Mouse (Mus musculus): ENCODE data around the gene Iah1. TPM values are rescaled to one million over a fixed set of nuclear protein-coding genes. Genes with fewer than 3 reads are reported as not detected.
A peak's percentile ranks its signal among the peaks of the same experiment; 100 is the strongest.

Iah1 gene
- polyA plus RNA-seq (2016; fragmentation: Nextera tagmentation; extraction: Ambion mirVana): 45.4 and 48.6 TPM in 2 replicates

DNA sequence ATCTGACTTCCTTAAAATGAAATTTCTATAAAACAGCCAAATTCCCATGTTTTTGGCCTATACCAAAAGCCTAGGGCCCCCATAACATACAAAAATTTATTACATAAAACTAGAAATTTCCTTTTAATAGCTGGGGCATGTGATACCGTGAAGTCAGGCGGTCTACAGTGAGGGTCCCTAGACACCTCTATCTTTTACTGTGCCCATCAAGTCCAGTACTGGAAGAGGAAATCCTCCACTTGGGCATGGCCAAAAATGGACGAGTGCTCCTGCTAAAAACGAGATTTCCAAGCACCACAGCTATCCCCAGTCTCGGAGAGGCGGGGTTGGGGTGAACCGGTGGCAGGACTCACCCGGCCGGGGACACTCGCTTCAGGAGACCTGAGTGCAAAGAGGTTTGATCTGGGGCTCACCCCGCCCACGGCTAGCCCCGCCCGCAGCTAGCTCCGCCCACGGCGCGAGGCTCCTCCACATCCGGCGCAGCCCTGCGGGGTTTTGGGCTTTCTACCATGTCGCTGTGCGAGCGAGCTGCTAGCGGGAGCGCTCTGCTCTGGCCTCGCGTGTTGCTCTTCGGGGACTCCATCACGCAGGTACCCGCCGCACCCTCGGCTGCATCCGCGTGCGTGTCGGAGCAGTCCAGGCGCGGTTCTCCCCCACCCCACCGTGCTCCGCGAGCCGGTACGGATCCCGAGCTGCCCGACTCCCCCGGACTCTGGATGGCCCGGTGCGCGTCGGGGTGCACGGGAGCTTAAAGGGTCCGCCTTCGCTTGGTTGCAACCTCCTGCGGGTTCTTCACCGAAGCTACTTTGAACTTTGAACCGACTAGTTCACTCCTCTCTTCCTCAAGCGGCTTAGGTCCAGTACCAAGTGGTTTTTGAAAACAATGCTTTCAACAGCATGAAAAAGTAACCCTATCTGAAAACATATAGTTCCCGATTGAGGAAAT, at the start of gene Iah1:
Gene Iah1 (plus strand): TSS at position 467 of the 946 bp plus-strand sequence.
- Histone ChIP-seq H3K27ac (peak within 1 kb of the TSS; percentile 90), H3K27me3 (ENCODE audit: insufficient read depth, poor library complexity, severe bottlenecking) (no peaks in the 10 kb centered on the region), H3K36me3 (peaks cover 71% of the 10 kb centered on the region), H3K9me3 (no peaks in the 10 kb centered on the region), H3K4me3 (peak within 1 kb of the TSS; percentile 82), H3K4me1 (replicated peaks) (peaks cover 13% of the 10 kb centered on the region)
- peak; percentile 86 for DNase-seq (ENCODE audit: low spot score)
- 3% methylated on average over 59 of the region's 59 CpGs for WGBS

DNA sequence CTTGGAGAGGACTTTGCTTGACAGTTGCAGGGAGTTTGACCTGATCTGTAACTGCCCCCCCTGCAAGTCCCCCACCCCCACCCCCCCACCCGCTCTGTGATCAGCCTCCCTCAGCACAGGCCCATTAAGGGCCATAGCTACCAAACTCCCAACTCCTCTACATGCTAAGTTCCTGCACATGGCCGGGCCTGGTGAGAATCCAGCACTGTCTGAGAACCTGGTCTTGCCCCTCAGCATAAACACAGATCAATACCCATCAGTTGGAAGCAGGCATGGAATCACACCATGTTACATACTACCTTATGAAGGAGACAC, 49.4 kb upstream of the Iah1 start:
- Histone ChIP-seq H3K27me3 (ENCODE audit: insufficient read depth, poor library complexity, severe bottlenecking) (no peaks in the 10 kb centered on the region), H3K4me3 (no peak overlapping the region), H3K9me3 (no peaks in the 10 kb centered on the region), H3K4me1 (replicated peaks) (no peaks in the 10 kb centered on the region), H3K27ac (no peak overlapping the region), H3K36me3 (peaks cover 98% of the 10 kb centered on the region)
- no peak for DNase-seq (ENCODE audit: low spot score)
- 88% methylated on average over 2 of the region's 2 CpGs for WGBS

DNA sequence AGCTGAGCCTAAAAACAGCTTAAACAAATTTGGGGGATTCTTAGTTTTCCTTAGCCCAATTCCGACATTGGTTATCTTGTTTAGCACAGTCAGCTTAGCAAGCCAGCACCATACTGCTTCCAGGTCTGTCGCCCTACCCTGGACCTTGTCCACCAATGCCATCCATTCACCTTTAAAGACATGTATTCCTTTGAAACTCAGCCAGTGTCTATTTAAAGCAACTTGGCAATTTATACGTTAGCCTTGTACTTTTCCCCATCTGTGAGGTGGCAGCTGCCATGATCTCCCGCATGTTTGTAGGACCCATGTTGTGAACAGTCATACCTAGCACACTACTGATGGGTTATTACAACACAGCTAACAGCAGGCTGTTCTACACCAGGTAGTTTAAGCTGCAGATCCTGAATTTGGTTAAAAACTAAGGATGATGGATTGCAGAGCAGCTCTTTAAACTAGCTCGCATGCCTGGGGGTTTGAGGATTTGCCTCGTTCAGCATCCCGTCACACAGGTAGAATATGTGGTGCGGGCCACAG, 48.0 kb upstream of the Iah1 start:
- no peak overlapping the region for H3K27ac ChIP-seq
- 92% methylated on average over 8 of the region's 8 CpGs for WGBS
- H3K4me1 ChIP-seq (replicated peaks): no peaks in the 10 kb centered on the region
- H3K4me3 ChIP-seq: no peak overlapping the region
- H3K27me3 ChIP-seq (ENCODE audit: insufficient read depth, poor library complexity, severe bottlenecking): no peaks in the 10 kb centered on the region
- peaks cover 98% of the 10 kb centered on the region for H3K36me3 ChIP-seq
- H3K9me3 ChIP-seq: no peaks in the 10 kb centered on the region
- no peak for DNase-seq (ENCODE audit: low spot score)

DNA sequence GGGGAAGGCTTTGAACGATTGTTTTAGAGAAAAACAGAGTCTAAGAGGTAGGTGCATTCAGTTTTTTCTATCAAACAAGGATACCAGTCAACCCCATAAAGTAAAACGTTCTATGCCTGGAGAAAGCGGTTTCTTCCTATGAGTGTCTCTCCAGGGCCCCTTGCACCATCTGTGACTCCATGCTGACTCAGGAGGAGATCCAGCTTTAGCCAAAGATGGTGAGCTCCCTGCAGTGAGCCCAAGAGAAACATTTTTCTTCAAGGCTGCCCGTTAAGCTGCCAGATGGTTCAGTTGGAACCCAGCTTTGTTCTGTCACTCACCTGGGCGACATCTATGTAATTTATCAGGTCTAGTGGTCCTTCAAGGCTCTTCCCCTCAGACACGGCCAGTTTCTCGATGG, 41.7 kb upstream of the Iah1 start:
- H3K4me3 ChIP-seq: no peak overlapping the region
- no peaks in the 10 kb centered on the region for H3K9me3 ChIP-seq
- no peak overlapping the region for H3K27ac ChIP-seq
- H3K4me1 ChIP-seq (replicated peaks): no peaks in the 10 kb centered on the region
- no peaks in the 10 kb centered on the region for H3K27me3 ChIP-seq (ENCODE audit: insufficient read depth, poor library complexity, severe bottlenecking)
- WGBS: 83% methylated on average over 7 of the region's 7 CpGs
- no peak for DNase-seq (ENCODE audit: low spot score)
- H3K36me3 ChIP-seq: peaks cover 47% of the 10 kb centered on the region

DNA sequence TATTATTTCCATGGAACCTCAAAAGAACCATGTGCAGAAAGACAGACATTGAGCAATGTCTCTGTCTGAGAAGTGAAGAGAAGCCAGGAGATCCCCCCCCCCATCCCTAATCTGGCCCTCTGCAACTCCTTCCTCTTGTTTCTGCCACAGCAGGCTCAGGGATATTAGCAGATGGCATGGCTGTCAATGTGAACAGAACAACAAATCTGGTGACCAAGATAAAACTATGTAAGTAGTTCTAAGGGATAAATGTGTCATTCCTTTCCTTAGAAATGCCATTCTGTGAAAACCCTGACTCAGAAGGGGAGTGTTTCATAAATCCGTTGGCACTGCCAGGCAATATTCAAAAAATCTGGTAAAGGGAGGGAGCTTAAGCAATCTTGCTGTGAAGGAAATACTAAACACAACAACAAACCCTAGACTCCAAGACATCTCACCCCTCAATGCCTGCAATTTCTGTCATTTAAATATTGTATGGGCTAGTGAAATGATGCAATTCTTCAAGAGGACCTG, 38.8 kb upstream of the Iah1 start:
- Histone ChIP-seq H3K4me1 (replicated peaks) (no peaks in the 10 kb centered on the region), H3K4me3 (no peak overlapping the region), H3K27ac (no peak overlapping the region), H3K27me3 (ENCODE audit: insufficient read depth, poor library complexity, severe bottlenecking) (no peaks in the 10 kb centered on the region), H3K36me3 (peaks cover 17% of the 10 kb centered on the region), H3K9me3 (no peaks in the 10 kb centered on the region)
- WGBS: 81% methylated on average over 1 of the region's 1 CpGs
- no peak for DNase-seq (ENCODE audit: low spot score)

DNA sequence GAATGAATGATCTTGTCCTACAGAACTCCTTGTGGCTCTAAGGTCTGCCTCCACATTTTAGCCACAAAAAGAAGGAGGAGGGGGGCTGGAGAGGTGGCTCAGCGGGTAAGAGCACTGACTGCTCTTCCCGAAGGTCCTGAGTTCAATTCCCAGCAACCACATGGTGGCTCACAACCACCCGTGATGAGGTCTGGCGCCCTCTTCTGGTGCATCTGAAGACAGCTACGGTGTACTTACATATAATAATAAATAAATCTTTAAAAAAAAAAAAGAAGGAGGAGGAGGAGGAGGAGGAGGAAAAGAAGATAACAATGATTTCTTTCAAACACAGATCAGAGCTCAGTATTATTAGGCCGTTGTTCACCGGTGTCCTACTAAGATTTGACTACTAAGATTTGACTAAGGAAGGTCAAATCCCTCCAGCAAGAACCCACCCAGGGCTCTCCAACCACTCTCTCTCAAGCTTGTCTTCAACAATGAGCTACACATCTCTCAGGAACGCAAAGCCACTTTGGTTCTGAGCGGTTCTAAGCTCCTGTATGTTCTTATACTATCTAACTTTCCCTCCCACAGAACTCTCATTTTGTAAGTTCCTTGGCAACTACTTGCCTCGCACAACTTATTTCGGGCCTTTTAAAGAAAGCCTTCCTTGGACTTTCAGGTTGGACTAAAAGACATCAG, 31.3 kb upstream of the Iah1 start, which contains the start of gene Cpsf3:
Gene Cpsf3 (plus strand): TSS at position 631 of the 681 bp plus-strand sequence.
- WGBS: 51% methylated on average over 11 of the region's 11 CpGs
- peak within 1 kb of the TSS; percentile 93 for H3K27ac ChIP-seq
- no peak for DNase-seq (ENCODE audit: low spot score)
- H3K36me3 ChIP-seq: peaks cover 15% of the 10 kb centered on the region
- H3K27me3 ChIP-seq (ENCODE audit: insufficient read depth, poor library complexity, severe bottlenecking): no peaks in the 10 kb centered on the region
- peak within 1 kb of the TSS; percentile 85 for H3K4me3 ChIP-seq
- peaks cover 17% of the 10 kb centered on the region for H3K4me1 ChIP-seq (replicated peaks)
- H3K9me3 ChIP-seq: no peaks in the 10 kb centered on the region

DNA sequence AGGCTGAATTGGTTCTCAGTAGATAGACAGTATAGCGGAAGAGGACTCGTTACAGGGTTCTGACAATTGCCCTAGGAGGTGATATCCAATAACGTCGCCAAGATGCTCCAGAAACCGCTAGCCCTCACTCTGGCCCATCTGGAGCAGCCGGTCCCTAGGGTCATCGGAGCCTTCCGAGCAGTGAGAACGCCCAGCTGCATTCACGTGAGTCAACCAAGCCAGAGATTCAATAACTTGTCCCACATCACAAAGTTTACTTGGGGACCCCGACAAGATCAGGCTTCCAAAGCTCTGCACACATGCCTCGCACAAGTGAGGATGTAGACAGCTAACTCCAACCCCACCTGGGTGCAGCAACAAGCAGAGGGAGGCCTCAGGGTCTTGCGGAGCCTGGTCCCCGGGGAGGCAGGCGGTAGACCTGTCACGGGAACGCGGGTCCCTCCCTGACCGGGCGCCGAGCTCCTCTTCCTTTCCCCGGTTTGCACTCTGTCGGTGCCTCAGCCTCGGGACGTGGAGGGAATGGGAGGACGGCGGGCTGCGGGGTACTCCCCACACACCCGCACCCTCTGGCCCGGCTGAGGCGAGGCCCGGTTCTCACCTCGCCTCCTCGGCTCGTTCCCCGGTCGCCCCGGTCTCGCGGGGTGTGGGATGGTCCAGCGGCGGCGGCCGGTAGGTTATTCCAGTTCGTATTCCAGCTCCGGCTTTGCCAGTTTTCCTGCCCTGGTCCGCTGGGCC, 30.5 kb upstream of the Iah1 start:
- Histone ChIP-seq H3K27me3 (ENCODE audit: insufficient read depth, poor library complexity, severe bottlenecking) (no peaks in the 10 kb centered on the region), H3K36me3 (peaks cover 23% of the 10 kb centered on the region), H3K9me3 (no peaks in the 10 kb centered on the region), H3K4me3 (peak overlapping the region; percentile 85), H3K4me1 (replicated peaks) (peaks cover 17% of the 10 kb centered on the region), H3K27ac (peak overlapping the region; percentile 93)
- no peak for DNase-seq (ENCODE audit: low spot score)
- under 1% methylated on average over 47 of the region's 47 CpGs for WGBS

DNA sequence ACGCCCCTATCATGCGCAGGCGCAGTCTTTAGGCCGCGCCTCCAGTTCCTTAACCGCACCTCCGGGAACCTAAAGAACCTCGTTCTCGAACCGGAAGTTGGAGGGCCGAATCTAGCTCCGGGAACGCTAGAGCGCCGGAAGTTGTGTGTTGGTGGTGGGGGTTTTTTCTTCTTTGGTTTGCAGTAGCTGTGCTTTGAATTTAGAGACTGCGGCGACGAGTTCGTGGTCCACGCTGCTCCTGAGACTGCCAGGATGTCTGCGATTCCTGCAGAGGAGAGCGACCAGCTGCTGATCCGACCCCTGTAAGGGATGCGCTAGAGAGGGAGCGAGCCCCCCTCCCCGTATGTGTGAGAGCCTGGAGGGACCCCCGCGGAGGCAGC, 30.0 kb upstream of the Iah1 start, which contains the start of gene Itgb1bp1:
Gene Itgb1bp1 (minus strand): TSS at position 42 of the 380 bp plus-strand sequence.
- Histone ChIP-seq H3K4me3 (peak within 1 kb of the TSS; percentile 85), H3K27me3 (ENCODE audit: insufficient read depth, poor library complexity, severe bottlenecking) (no peaks in the 10 kb centered on the region), H3K27ac (peak within 1 kb of the TSS; percentile 93), H3K36me3 (peaks cover 28% of the 10 kb centered on the region), H3K9me3 (no peaks in the 10 kb centered on the region), H3K4me1 (replicated peaks) (peaks cover 17% of the 10 kb centered on the region)
- peak; percentile 98 for DNase-seq (ENCODE audit: low spot score)
- under 1% methylated on average over 28 of the region's 28 CpGs for WGBS

DNA sequence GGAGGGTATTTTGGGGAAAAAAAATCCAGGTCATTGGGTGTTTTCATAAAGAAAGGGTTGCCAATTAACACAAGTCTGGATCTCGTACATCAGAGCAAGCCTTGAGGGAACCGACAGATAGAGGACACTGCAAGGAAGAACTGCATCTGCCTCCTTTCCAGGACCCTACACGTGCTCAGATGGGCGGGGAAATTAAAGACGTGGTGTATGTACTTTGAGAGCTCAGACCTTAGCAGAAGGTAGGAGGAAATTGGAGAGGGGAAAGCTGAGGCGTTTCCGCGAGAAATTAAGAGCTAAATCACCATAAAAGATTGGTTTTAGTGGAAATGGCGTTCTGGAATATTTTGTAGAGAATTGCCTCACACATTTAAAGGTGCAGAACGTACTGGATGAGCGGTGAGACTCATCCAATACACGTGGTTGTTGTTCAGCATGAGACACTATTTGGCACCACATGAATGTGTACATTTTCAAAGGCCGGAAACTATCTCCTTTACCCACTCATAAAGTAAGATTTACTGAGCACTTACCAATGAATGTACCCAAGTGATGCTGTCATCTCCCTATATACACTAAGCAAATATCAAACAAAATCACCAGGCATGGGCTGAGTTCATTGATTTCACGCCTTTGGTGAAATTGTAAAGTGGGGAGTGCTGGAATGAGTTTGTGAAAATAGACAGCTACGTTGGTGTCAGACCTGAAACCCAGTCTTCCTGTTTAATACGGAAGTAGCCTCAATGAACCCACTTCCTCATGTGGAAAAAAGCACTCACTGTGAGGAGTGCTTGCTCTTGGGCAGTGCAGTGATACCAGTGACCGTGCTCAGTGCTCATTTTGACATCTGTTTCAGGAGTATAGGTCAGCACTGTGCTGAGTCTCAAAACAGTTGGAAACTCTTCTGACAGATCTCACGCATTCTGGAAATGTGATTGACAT, 29.2 kb upstream of the Iah1 start:
- Histone ChIP-seq H3K4me1 (replicated peaks) (peaks cover 17% of the 10 kb centered on the region), H3K4me3 (peak overlapping the region; percentile 85), H3K9me3 (no peaks in the 10 kb centered on the region), H3K27me3 (ENCODE audit: insufficient read depth, poor library complexity, severe bottlenecking) (no peaks in the 10 kb centered on the region), H3K27ac (peak overlapping the region; percentile 93), H3K36me3 (peaks cover 36% of the 10 kb centered on the region)
- no peak for DNase-seq (ENCODE audit: low spot score)
- WGBS: 41% methylated on average over 18 of the region's 18 CpGs

DNA sequence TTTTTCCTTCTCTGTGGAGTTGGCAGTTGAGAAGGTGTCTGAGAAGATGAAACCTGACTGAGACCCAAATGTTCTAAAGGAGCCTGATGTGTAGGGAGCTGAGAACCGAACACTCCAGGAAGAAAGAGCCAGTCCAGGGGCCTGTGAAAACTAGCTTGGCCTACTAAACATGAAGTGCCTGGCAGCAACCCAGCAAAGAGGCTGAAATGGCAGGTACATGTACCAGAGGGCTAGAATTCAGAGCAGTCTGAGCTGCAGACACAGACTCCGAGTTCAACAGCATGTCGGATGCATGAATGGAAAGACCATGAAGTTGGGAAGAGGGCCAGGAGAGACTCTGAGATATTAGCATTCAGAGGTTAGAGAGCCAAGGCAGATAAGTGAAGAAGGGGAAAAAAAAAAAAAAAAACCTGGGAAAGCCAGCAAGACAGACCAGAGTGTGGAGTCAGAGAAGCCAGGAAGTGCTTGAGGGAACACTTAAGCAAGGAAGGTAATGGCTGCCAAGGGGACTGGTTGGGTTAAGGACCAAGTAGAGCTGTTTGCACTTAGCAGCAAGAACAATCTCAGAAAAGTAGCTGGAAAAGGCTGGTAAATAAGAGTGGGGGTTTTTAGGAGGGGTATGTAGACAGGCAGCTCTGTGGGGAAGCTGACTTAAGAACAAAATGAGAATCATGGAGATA, 27.3 kb upstream of the Iah1 start:
- no peak overlapping the region for H3K4me3 ChIP-seq
- no peaks in the 10 kb centered on the region for H3K9me3 ChIP-seq
- 96% methylated on average over 3 of the region's 3 CpGs for WGBS

DNA sequence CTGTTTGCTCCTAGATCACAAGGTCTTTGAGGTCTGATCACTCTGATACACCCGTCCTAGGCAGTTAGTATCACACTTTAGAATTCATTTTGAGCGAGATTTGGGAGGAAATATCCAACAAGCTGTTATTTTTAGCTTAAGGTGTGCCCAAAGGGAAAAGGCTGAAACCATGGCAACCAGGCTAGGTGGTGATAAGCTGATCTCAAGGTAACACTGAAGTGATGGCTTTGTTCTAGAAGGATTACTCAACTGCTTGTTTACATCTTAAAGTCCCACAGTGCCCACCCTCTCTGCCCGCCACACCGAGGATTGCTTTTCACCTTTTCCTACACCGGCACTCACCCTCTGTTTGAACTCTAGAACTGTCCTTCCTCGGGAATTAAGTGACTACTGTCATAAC, 26.5 kb upstream of the Iah1 start:
- Histone ChIP-seq H3K4me1 (replicated peaks) (peaks cover 17% of the 10 kb centered on the region), H3K27me3 (ENCODE audit: insufficient read depth, poor library complexity, severe bottlenecking) (no peaks in the 10 kb centered on the region), H3K36me3 (peaks cover 60% of the 10 kb centered on the region), H3K27ac (no peak overlapping the region), H3K9me3 (no peaks in the 10 kb centered on the region), H3K4me3 (no peak overlapping the region)
- 90% methylated on average over 6 of the region's 6 CpGs for WGBS
- no peak for DNase-seq (ENCODE audit: low spot score)

More for the DNA sequence above, 27.3 kb upstream of the Iah1 start:
- Histone ChIP-seq H3K27me3 (ENCODE audit: insufficient read depth, poor library complexity, severe bottlenecking) (no peaks in the 10 kb centered on the region), H3K27ac (no peak overlapping the region), H3K36me3 (peaks cover 55% of the 10 kb centered on the region), H3K4me1 (replicated peaks) (peaks cover 17% of the 10 kb centered on the region)
- DNase-seq (ENCODE audit: low spot score): no peak
